Mouse (Mus musculus): ENCODE results near the gene Lce3d. TPM values are rescaled to one million over a fixed set of nuclear protein-coding genes. Genes with fewer than 3 reads are reported as not detected.

The Lce3d gene
- polyA plus RNA-seq, 1 experiment from 2014 or later, result not detected

GRCm38 (mm10) chr3:92998691-92999090 is 41.5 kb downstream of the Lce3d start:
- Histone ChIP-seq H3K4me1 (replicated peaks; ENCODE audit: control insufficient read depth, insufficient read depth, low read length) (no peaks in the 10 kb centered on the region), H3K4me2 (no peak overlapping the region), H3K4me3 (ENCODE audit: low read depth, low read length) (no peak overlapping the region), H3K27ac (ENCODE audit: low read depth, low read length) (no peak overlapping the region), H3K36me3 (ENCODE audit: control insufficient read depth, insufficient read depth, low read length) (no peaks in the 10 kb centered on the region), H3K9me3 (ENCODE audit: control insufficient read depth, low read length) (no peaks in the 10 kb centered on the region), H3K27me3 (replicated peaks; ENCODE audit: control insufficient read depth, insufficient read depth, low read length) (no peaks in the 10 kb centered on the region), H3K9ac (ENCODE audit: low read depth, low read length) (no peak overlapping the region)
- WGBS, result 4% methylated on average over 7 of the region's 7 CpGs
- peak; percentile 61; the same call in 1 of the 2 replicates for ATAC-seq (replicated peaks; ENCODE audit: low FRiP score)
- DNase-seq (ENCODE audit: low spot score), result peak; percentile 37

DNA sequence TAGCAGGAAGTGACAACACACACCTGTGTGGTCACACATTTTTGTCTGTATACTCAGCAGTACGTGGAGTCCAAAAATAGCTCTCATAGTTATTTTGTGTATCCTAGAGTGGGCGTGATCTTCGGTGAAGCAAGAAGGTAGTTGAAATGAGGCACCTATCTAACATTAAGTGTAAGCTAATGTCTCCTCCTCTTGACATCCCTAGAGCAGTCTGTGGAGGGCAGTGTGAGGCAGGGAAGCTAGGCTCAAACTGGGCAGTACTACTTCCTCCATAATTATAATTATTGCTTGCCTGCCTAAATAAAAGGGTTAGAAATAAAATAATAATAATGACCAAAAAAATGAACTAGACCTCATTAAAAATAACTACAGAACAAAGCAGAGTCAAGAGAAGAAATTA is 43.4 kb downstream of the Lce3d start:
- no peak for ATAC-seq (replicated peaks; ENCODE audit: low FRiP score)
- DNase-seq (ENCODE audit: low spot score), result no peak

DNA sequence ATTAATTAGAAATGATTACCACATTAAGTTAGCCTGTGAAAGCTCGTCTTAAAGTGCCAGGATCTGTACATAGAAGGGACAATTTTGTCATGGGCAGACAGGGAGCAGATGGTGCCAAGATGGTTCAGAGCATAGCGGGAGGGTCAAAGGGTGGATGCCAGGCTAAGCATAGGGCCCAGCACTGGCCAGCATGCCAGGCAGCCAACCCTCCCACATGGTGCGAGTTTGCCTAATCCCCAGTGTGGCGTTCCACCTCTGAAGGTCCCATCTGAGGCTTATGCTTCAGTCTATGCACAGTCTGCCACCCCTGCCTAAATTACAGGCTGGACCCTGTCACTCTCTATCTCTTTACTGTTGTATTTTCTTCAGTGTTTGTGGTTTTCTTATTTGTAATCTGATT is 45.7 kb downstream of the Lce3d start:
- no peak for DNase-seq (ENCODE audit: low spot score)

More for the DNA sequence above, 43.4 kb downstream of the Lce3d start:
- Histone ChIP-seq H3K4me2 (no peak overlapping the region), H3K9ac (ENCODE audit: low read depth, low read length) (no peak overlapping the region), H3K4me1 (replicated peaks; ENCODE audit: control insufficient read depth, insufficient read depth, low read length) (no peaks in the 10 kb centered on the region), H3K36me3 (ENCODE audit: control insufficient read depth, insufficient read depth, low read length) (no peaks in the 10 kb centered on the region), H3K27ac (ENCODE audit: low read depth, low read length) (no peak overlapping the region), H3K27me3 (replicated peaks; ENCODE audit: control insufficient read depth, insufficient read depth, low read length) (no peaks in the 10 kb centered on the region), H3K4me3 (ENCODE audit: low read depth, low read length) (no peak overlapping the region), H3K9me3 (ENCODE audit: control insufficient read depth, low read length) (no peaks in the 10 kb centered on the region)
- 73% methylated on average over 3 of the region's 3 CpGs for WGBS

More for the DNA sequence above, 45.7 kb downstream of the Lce3d start:
- Histone ChIP-seq H3K4me3 (ENCODE audit: low read depth, low read length) (no peak overlapping the region), H3K4me2 (no peak overlapping the region), H3K9ac (ENCODE audit: low read depth, low read length) (no peak overlapping the region), H3K4me1 (replicated peaks; ENCODE audit: control insufficient read depth, insufficient read depth, low read length) (no peaks in the 10 kb centered on the region), H3K36me3 (ENCODE audit: control insufficient read depth, insufficient read depth, low read length) (no peaks in the 10 kb centered on the region), H3K27me3 (replicated peaks; ENCODE audit: control insufficient read depth, insufficient read depth, low read length) (no peaks in the 10 kb centered on the region), H3K9me3 (ENCODE audit: control insufficient read depth, low read length) (no peaks in the 10 kb centered on the region), H3K27ac (ENCODE audit: low read depth, low read length) (no peak overlapping the region)
- 80% methylated on average over 4 of the region's 4 CpGs for WGBS
- no peak for ATAC-seq (replicated peaks; ENCODE audit: low FRiP score)

Other genes with a start within 250 kb of the Lce3d start
- not detected in 2 replicates for gene Lce1e, start 248.3 kb upstream of the Lce3d start, polyA plus RNA-seq (2014; fragmentation: Nextera tagmentation; extraction: Ambion mirVana)
- gene Lce1f, start 237.0 kb upstream of the Lce3d start, polyA plus RNA-seq (2014; fragmentation: Nextera tagmentation; extraction: Ambion mirVana), result not detected in 2 replicates
- not detected in 2 replicates for gene Gm38119, start 218.3 kb upstream of the Lce3d start, polyA plus RNA-seq (2014; fragmentation: Nextera tagmentation; extraction: Ambion mirVana)
- not detected in 2 replicates for gene Lce1g, start 205.1 kb upstream of the Lce3d start, polyA plus RNA-seq (2014; fragmentation: Nextera tagmentation; extraction: Ambion mirVana)
- gene Lce1h, start 192.3 kb upstream of the Lce3d start, polyA plus RNA-seq (2014; fragmentation: Nextera tagmentation; extraction: Ambion mirVana), result not detected in 2 replicates
- not detected in 2 replicates for gene Lce1i, start 178.5 kb upstream of the Lce3d start, polyA plus RNA-seq (2014; fragmentation: Nextera tagmentation; extraction: Ambion mirVana)
- gene Lce1j, start 166.9 kb upstream of the Lce3d start, polyA plus RNA-seq (2014; fragmentation: Nextera tagmentation; extraction: Ambion mirVana), result not detected in 2 replicates
- not detected in 2 replicates for gene Lce1k, start 149.5 kb upstream of the Lce3d start, polyA plus RNA-seq (2014; fragmentation: Nextera tagmentation; extraction: Ambion mirVana)
- gene Kprp, start 130.1 kb upstream of the Lce3d start, polyA plus RNA-seq (2014; fragmentation: Nextera tagmentation; extraction: Ambion mirVana), result not detected in 2 replicates
- not detected in 2 replicates for gene Lce1l, start 106.1 kb upstream of the Lce3d start, polyA plus RNA-seq (2014; fragmentation: Nextera tagmentation; extraction: Ambion mirVana)
- gene 2310050C09Rik, start 87.2 kb upstream of the Lce3d start, polyA plus RNA-seq (2014; fragmentation: Nextera tagmentation; extraction: Ambion mirVana), result not detected in 2 replicates
- not detected in 2 replicates for gene Lce3a, start 31.2 kb upstream of the Lce3d start, polyA plus RNA-seq (2014; fragmentation: Nextera tagmentation; extraction: Ambion mirVana)
- not detected in 2 replicates for gene Lce3b, start 24.4 kb upstream of the Lce3d start, polyA plus RNA-seq (2014; fragmentation: Nextera tagmentation; extraction: Ambion mirVana)
- gene Lce3c, start 12.9 kb upstream of the Lce3d start, polyA plus RNA-seq (2014; fragmentation: Nextera tagmentation; extraction: Ambion mirVana), result not detected in 2 replicates
- gene Lce3e, start 9.7 kb downstream of the Lce3d start, polyA plus RNA-seq (2014; fragmentation: Nextera tagmentation; extraction: Ambion mirVana), result not detected in 2 replicates
- gene Lce3f, start 34.8 kb downstream of the Lce3d start, polyA plus RNA-seq (2014; fragmentation: Nextera tagmentation; extraction: Ambion mirVana), result not detected in 2 replicates
- 0.49 and 0.97 TPM in 2 replicates for gene Crct1, start 58.3 kb downstream of the Lce3d start, polyA plus RNA-seq (2014; fragmentation: Nextera tagmentation; extraction: Ambion mirVana)
- gene Lce1m, start 61.7 kb downstream of the Lce3d start, polyA plus RNA-seq (2014; fragmentation: Nextera tagmentation; extraction: Ambion mirVana), result not detected in 2 replicates
- not detected in 2 replicates for gene Gm4858, start 111.4 kb downstream of the Lce3d start, polyA plus RNA-seq (2014; fragmentation: Nextera tagmentation; extraction: Ambion mirVana)
- not detected in 2 replicates for gene Crnn, start 187.4 kb downstream of the Lce3d start, polyA plus RNA-seq (2014; fragmentation: Nextera tagmentation; extraction: Ambion mirVana)
- gene Flg2, start 239.9 kb downstream of the Lce3d start, polyA plus RNA-seq (2014; fragmentation: Nextera tagmentation; extraction: Ambion mirVana), result not detected in 2 replicates

Measured in liver, embryonic 11.5 days (tissue).